Mouse (Mus musculus): ENCODE measurements around the gene Swap70. TPM values are rescaled to one million over a fixed set of nuclear protein-coding genes. Genes with fewer than 3 reads are reported as not detected.

The Swap70 gene
- polyA plus RNA-seq (2021; fragmentation: Nextera tagmentation), result 3.8 and 4.7 TPM in 2 replicates
- long read RNA-seq, experiment 1, full-length matches to known transcripts, result 43 of 49 reads
- long read RNA-seq, experiment 1, partial matches to known transcripts, result 4 of 49 reads
- long read RNA-seq, experiment 1, other reads (novel, unspliced or antisense), result 2 of 49 reads
- long read RNA-seq, experiment 2, full-length matches to known transcripts, result 7 of 12 reads
- long read RNA-seq, experiment 2, partial matches to known transcripts, result 1 of 12 reads
- long read RNA-seq, experiment 2, other reads (novel, unspliced or antisense), result 4 of 12 reads

DNA sequence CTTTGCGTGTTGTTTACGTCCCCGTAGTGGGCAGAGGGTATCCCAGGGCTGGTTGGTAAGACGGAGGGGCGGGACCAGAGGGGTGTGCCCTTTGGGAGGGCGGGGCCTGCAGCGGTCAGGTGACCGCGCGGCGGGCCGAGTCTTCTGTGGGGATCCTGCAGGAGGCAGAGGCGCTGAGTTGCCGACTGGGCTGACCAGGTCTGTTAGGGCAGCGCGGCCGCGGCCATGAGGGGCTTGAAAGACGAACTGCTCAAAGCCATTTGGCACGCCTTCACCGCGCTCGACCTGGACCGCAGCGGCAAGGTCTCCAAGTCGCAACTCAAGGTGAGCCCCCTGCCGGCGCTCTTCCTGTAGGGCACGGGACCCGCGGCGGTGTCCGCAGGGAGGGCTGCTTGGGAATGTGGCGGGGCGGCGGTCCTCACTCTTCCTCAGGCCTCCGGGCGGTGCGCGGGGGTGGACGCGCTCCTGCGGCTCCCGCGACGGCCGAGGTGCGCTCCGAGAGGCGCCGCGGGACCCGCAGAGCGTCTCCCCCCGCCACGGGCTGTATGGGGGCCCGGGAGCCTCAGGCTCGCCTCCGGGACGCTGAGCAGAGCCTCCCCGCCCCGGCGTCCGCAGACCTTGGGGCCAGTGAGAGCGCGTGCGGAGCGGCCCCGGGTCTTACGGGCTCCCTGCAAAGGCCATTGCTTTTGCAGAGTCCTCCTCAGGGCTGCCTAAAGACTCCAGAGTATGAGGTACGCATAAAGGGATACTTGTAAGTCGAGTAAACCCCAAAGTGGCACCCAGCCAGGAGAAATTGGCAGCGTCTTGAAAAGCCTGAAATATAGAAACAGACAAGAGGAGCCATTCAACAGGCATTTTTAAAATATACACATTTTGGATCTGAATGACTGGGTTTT lies at the start of gene Swap70:
TSS of gene Swap70 (plus strand) at position 126 of the 896 bp plus-strand sequence.

Other genes with a start within 250 kb of the Swap70 start
- 45.9 and 46.8 TPM in 2 replicates for gene Tmem41b, start 234.8 kb upstream of the Swap70 start, polyA plus RNA-seq (2021; fragmentation: Nextera tagmentation)
- 16.8 and 32.6 TPM in 2 replicates for gene Ipo7, start 203.4 kb upstream of the Swap70 start, polyA plus RNA-seq (2021; fragmentation: Nextera tagmentation)
- 9.6 and 11.1 TPM in 2 replicates for gene Zfp143, start 160.5 kb upstream of the Swap70 start, polyA plus RNA-seq (2021; fragmentation: Nextera tagmentation)
- 8.4 and 11.9 TPM in 2 replicates for gene Wee1, start 99.7 kb upstream of the Swap70 start, polyA plus RNA-seq (2021; fragmentation: Nextera tagmentation)

All from left cerebral cortex, adult 6 months (tissue).